10 mouse cellular contexts compared by ENCODE assay signal in genomic region chr9:117373164-117373741, GRCm38 (mm10).
A peak's percentile ranks its signal among the peaks of the same experiment; 100 is the strongest.
DNase-seq lines count a peak whose midpoint lies in the region; ATAC-seq and TF ChIP-seq lines count a peak whose summit lies in the region.
"Had no signal": no experiment of that assay in that cellular context is flagged by ENCODE, and none has a peak within 500 bp of the region (broad histone marks: within the 10 kb centered on the region; RNA-seq: fewer than 3 reads in every experiment).

No protein-coding gene starts in this region.

- H3K9ac ChIP-seq in forebrain, embryonic 14.5 days (ENCODE audit: low read length): no peak overlapping the region
- H3K9ac ChIP-seq: embryonic facial prominence, embryonic 12.5 days had no signal

- H3K27me3 ChIP-seq in forebrain, embryonic 14.5 days (replicated peaks; ENCODE audit: control insufficient read depth, insufficient read depth, low read length): no peaks in the 10 kb centered on the region
- H3K27me3 ChIP-seq: embryonic facial prominence, embryonic 12.5 days had no signal

- H3K4me3 ChIP-seq in left cerebral cortex, adult 2 months: no peak overlapping the region
- no peak overlapping the region for H3K4me3 ChIP-seq in forebrain, embryonic 14.5 days (ENCODE audit: low read depth, low read length)
- H3K4me3 ChIP-seq: embryonic facial prominence, embryonic 12.5 days had no signal

- no peaks in the 10 kb centered on the region for H3K9me3 ChIP-seq in forebrain, embryonic 14.5 days (replicated peaks; ENCODE audit: control insufficient read depth, low read length)
- H3K9me3 ChIP-seq: embryonic facial prominence, embryonic 12.5 days had no signal

- no peaks in the 10 kb centered on the region for H3K4me1 ChIP-seq in forebrain, embryonic 14.5 days (ENCODE audit: control insufficient read depth, insufficient read depth, low read length)

- H3K4me2 ChIP-seq in forebrain, embryonic 14.5 days (ENCODE audit: low read length): no peak overlapping the region
- H3K4me2 ChIP-seq: embryonic facial prominence, embryonic 12.5 days had no signal

- no peaks in the 10 kb centered on the region for H3K36me3 ChIP-seq in forebrain, embryonic 14.5 days (ENCODE audit: control insufficient read depth, insufficient read depth, low read length)
- H3K36me3 ChIP-seq: embryonic facial prominence, embryonic 12.5 days had no signal

- ATAC-seq in forebrain, embryonic 14.5 days: no peak

- DNase-seq in left cerebral cortex, postnatal 4 days: peak; percentile 13
- no peak for DNase-seq in left cerebral cortex, adult 2 months (ENCODE audit: extremely low spot score in 1 of 2, low spot score in 2 of 2)
- DNase-seq in brain, embryonic 14.5 days (ENCODE audit: low read depth): peak; percentile 35
- DNase-seq in kidney, adult 11 months: peak; percentile 80
- DNase-seq in lung, postnatal 14 days: peak; percentile 41
- no peak for DNase-seq in forebrain, embryonic 14.5 days (ENCODE audit: low spot score)
- no peak for DNase-seq in frontal cortex, postnatal 10 days (ENCODE audit: low spot score in 2 of 2)
- no peak for DNase-seq in thymus, postnatal 14 days

- H3K27ac ChIP-seq in left cerebral cortex, adult 2 months: no peak overlapping the region
- no peak overlapping the region for H3K27ac ChIP-seq in forebrain, embryonic 14.5 days (ENCODE audit: low read depth, low read length)
- H3K27ac ChIP-seq: embryonic facial prominence, embryonic 12.5 days; macrophage had no signal

- TF ChIP-seq CTCF in left cerebral cortex, adult 2 months (IDR thresholded peaks at IDR 0.05): no peak
- no peak for TF ChIP-seq CTCF in brain, embryonic 14.5 days (IDR thresholded peaks at IDR 0.05; ENCODE audit: borderline replicate concordance, extremely low read depth, insufficient read depth, insufficient read length)

- intact Hi-C loops in left cerebral cortex, postnatal 4 days (cut with DNase I): no loop called here
- intact Hi-C loops in left cerebral cortex, adult 2 months (cut with DNase I): no loop called here

- TF ChIP-seq POLR2A in brain, embryonic 14.5 days (IDR thresholded peaks at IDR 0.05; ENCODE audit: borderline replicate concordance, extremely low read depth, insufficient read depth, insufficient read length, poor library complexity, severe bottlenecking): no peak

- 73% methylated on average over 7 of the region's 7 CpGs for WGBS in forebrain, embryonic 14.5 days

Comparison
In these comparisons a context has a peak if more than half of its experiments do, and no peak if none do; other contexts are left out.
1. DNase-seq: peak in left cerebral cortex, postnatal 4 days (single experiment), brain, embryonic 14.5 days (single experiment), kidney, adult 11 months (single experiment) and lung, postnatal 14 days (single experiment); none in left cerebral cortex, adult 2 months (0 of 2), forebrain, embryonic 14.5 days (single experiment), frontal cortex, postnatal 10 days (0 of 2) and thymus, postnatal 14 days (single experiment).